Mouse (Mus musculus) thymus, postnatal 10 days (tissue): ENCODE data around the gene Rdx.

Source experiments
- DNase-seq, 2 experiments: peaks; one replicate each; pipeline ENCODE4 v3.0.0; 2021; ENCODE audit warnings: low spot score in 2 of 2

The Rdx gene

GRCm38 (mm10) chr9:52047129-52047820, at the start of gene Rdx:
Gene Rdx, plus strand, starts transcription at chr9:52047173.
- DNase-seq: peak; percentile 10 to 15

- DNase-seq: no peak
These were observed 43.5 kb upstream of the Rdx start for GRCm38 (mm10) chr9:52003501-52003900.

DNA sequence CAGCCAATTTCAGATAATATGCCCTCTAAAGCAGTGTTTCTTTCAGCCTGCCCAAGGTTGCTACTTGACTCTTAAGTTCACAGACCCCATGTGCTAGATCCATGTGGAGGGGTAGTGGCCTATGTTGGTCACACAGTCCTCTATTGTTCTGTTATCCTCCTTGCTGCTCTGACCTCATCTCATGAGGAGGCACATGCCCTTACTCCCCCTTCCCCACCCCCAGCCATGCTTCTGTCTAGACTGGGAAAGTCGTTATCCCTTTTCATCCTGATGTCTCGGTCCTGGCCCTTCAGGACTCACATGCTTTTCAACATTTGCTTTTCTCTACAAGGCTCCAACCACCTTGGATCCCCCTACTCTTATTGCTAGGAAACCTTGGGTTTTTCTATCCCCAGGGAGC, 39.6 kb upstream of the Rdx start:
- DNase-seq: no peak

- DNase-seq: no peak
These were observed 38.5 kb upstream of the Rdx start for GRCm38 (mm10) chr9:52008511-52008910.

DNA sequence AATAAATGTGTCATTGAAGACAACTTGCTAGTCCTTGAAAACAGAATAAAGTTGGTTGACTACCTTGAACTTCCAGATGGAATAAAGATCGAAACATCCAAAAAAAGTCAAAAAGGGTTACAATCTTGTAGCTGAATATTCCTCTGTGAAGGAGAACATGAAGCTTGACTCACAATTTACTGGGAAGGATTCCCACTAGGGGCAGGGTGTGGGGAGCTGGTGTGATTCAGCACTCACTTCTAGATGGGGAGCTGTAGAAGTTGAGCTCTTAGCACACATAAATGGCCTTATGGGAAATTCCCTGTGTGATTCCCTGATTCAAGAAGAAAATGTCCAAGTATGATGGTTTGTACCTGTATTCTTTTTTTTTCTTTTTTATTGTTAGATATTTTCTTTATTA, 34.7 kb upstream of the Rdx start:
- DNase-seq: no peak

DNA sequence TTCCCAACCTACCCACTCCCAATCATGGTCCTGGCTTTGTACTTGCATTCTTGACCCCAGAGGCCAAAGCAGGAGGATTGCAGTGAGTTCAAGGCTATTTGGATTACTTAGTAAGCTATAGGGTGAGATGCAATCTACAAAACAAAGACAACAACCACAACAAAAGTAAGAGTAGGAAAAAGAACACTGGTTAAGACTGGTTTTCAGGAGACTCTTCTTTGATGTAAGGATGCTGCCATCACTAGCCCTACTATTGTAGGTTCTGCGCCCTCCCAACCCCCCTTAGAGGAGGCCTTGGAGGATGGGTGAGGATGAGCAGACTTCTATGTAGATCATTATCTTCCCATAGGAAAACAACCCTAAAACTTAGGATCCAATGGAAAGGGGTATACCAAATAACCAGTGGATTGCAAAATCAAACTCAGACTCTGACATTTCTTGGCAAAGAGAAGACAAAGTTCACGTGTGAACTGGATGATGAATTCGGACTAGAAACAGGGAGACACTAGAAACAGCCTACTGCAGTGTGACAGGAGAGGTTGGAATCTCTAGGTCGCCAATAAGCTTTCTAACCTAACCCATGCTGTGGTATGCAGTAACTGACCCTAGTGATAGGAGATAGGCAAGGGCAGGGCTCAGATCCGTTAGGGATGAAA, 34.1 kb upstream of the Rdx start:
- DNase-seq: no peak

- no peak for DNase-seq
These were observed 33.0 kb upstream of the Rdx start for GRCm38 (mm10) chr9:52013900-52014455.

- DNase-seq: no peak
These were observed 29.9 kb upstream of the Rdx start for GRCm38 (mm10) chr9:52017091-52017490.

DNA sequence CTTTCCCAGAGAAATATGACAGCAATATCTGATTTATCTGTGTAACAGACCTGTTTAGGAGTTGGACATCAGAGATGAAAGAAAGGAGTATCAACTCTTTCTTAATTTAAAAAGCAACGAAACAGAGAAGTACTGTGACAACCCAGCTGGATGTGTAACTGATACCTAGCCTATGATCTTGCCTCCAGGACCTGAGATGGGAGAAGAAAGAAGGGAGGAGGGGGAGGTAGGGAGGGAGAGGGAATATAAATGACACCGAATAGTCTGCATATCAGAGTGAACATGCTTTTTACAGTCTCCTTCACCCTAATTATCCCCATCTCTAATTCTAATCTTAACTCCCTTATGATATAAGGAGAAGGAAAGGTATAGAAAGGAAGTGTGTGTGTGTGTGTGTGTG, 29.1 kb upstream of the Rdx start:
- DNase-seq: no peak

- no peak for DNase-seq
These were observed 28.5 kb upstream of the Rdx start for GRCm38 (mm10) chr9:52018505-52018904.

- no peak for DNase-seq
These were observed 19.5 kb upstream of the Rdx start for GRCm38 (mm10) chr9:52027257-52028020.

- no peak for DNase-seq
These were observed 18.2 kb upstream of the Rdx start for GRCm38 (mm10) chr9:52028521-52029405.

DNA sequence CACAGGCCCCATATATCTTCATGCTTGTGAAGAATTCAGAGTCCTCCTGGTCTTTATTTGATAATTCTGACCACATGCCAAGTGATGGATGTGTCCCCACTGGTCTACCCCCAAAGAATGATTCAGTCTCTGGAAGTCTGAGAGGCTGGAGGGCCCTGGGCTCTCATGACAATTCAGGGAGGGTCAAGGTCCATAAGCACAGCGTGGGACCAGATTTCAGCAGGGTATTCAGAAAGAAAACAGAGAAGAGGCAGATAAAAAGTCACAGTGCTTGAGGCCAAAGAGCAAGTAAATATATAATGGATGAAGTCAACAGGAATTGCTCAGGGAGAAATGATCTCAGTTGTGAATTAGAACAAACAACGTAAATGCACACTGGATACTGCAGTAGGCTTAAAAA, 15.5 kb upstream of the Rdx start:
- DNase-seq: no peak

DNA sequence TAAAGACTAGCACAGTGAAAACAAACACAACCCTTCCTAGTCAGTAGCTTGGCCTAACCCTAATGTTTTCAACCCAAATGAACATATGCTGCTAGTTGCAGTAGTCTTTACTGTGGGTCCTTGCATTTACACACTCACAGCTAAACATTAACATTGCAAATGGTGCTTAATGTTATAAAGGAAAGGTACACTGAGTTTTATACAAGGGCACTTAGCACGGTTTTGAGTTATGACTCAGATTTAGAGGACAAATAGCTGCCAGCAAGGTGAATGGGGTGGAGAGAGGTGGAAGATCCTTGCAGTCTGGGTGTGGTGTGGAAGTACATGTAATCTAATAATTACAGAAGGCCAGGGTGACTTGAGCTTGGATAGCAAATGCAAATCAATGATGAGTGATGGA, 9.5 kb upstream of the Rdx start:
- DNase-seq: no peak

GRCm38 (mm10) chr9:52041657-52042056, 5.3 kb upstream of the Rdx start:
- DNase-seq: no peak

DNA sequence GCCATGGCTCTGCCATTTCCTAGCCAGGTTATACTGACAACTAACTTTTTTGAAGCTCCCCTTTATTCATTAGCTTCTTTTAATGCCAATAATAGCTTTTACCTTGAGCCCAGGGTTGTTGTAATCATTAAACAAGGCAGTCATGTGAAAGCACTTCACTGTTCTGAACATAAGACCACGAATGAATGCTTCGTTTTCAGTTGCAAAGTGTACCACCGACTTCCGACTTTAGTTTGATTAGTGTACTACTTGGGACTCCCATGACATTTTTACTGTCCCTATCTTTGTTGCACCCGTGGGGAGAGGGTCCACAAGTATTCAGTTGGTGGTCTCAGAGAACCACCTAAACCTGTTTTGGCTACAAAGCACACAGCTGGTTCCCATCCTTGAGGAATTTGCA, 287 bp upstream of the Rdx start:
- DNase-seq: no peak

DNA sequence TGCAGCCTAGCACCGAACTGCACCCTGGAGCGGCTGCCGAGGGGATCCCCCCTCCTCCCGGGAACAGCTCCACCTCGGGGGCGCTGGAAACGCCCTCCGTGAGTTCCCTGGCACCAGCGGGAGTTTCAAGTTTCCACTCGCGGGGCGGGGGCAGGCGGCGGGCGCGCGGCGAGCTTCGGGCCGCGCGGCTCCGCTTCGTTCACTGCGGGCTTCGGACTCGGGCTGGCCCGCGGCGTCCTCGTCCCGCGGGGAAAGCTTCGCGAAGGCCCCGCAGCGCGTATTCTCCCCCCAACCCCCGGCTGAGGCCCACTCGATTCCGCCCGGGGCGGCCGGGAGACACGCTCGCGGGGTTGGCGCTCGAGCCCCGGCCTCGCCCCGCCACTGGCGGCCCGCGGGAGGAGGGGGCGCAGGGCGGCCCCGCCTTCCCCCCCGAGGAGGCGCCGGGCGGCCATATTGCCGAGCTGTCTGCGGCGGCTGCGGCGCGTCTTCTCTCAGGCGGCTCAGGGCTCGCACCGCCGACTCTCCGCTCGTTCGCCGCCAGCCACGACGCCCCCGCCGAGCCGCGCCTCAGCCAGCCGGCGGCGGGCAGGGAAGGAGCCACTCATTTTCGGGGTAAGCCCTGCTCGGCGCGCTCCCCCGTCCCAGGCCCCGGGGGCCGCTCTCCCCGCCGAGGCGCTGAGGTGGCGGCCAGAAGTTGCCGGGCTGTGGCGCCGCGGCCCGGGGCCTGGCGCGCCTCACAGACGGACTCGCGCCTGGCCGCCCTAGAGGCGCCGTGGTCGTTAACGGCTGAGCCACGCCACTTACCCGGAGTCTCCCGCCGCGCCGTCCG, 1.1 kb downstream of the Rdx start:
- peak; percentile 73 to 83 for DNase-seq

DNA sequence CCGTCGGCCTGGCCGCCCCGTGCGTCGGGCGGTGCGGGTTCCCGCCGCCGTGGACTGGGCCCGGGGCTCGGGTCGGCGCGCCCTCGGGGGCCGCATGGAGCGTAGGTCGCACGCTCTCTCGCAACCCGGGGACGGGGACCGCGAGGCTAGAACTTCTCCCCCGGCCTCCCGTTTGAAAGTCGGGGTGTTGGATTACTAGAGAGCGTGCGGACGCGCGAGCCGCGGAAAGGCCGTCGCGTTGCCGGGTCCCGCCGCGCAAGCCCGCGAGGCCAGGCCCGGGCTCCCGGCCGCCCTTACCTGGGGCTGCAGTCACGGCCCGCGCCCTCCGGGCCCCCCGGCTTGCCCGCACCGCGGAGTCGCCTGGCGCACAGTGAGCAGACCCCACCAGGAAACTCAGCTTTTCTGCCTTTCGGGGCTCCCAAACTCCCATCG, 1.7 kb downstream of the Rdx start:
- DNase-seq: peak; percentile 29 to 36

DNA sequence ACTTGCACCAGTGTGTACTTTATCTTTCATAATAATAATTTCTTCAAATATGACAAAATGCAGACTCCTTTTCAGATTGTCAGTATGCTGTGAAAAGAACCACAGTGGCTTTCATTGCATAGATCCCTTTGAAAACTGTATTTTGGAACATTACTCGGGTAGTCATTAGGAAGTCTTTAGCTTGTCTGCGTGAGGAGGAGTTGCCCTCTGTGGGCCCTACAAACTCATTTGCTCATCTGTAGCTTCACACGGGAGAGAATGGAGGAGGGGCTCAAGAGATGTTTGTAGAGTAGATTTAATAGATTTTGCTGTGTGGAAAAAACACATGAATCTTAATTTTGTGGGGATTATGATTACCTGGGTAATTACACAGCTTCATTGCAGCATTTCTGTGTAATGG, 2.6 kb downstream of the Rdx start:
- no peak for DNase-seq

DNA sequence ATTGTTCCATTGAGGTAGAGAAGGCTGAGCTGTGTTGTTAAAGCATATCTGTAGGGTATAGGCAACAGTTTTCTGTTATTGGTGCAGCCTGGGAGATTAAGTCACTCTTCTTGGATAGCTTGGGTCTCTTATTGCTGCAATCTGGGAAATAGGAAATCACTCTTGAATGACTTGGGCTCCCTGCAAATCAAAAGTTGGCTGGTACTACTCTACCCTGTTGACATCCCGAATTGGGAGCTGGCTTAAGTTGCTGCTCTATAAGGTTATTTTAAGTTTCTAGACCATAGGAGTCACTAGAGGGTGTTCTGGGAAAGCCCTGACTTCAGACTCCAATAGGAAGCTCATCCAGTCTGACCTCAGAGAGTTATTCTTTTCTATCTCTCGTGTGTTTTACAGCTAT, 3.4 kb downstream of the Rdx start:
- no peak for DNase-seq

GRCm38 (mm10) chr9:52052221-52052620, 5.2 kb downstream of the Rdx start:
- DNase-seq: no peak
